Mouse (Mus musculus): ENCODE data around the gene Dop1b.

The Dop1b gene

DNA sequence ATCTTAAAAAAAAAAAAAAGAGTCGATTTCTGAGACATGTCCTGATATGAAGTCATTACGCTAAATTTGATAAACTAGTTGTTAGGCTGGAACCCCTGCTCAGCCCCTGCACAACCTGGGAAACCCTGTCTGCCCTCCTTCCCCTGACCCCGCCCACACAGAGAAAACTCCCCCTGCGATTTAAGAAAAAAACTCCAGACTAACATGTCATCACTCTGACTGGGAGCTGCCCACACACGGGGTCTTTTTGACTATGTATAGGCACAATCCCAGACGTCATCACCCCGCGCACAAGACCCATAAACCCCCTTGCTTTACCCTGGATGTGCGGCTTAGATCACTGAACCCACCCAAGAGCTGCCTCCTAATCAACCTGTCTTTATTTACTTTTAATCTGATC is 118.4 kb downstream of the Dop1b start:
- DNase-seq (ENCODE audit: low spot score), result no peak

DNA sequence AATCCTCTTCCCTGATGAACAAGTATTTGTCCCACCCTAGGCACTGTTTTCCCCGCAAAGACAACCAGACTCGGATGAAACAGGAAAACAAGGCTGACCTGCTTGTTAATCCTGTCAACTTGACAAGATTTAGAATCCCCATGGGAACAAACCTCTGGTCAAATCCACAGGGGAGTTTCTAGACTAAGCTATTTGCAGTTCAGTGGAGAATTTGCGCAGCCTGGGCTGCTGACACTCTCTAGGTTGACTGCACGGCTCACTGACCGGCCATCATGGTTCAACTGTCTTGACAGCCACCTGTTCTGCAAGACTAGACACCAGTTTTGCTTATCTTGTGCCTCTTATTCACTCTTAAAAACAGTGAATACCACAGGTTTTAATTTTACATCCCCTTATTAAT is 119.2 kb downstream of the Dop1b start:
- DNase-seq (ENCODE audit: low spot score), result no peak

DNA sequence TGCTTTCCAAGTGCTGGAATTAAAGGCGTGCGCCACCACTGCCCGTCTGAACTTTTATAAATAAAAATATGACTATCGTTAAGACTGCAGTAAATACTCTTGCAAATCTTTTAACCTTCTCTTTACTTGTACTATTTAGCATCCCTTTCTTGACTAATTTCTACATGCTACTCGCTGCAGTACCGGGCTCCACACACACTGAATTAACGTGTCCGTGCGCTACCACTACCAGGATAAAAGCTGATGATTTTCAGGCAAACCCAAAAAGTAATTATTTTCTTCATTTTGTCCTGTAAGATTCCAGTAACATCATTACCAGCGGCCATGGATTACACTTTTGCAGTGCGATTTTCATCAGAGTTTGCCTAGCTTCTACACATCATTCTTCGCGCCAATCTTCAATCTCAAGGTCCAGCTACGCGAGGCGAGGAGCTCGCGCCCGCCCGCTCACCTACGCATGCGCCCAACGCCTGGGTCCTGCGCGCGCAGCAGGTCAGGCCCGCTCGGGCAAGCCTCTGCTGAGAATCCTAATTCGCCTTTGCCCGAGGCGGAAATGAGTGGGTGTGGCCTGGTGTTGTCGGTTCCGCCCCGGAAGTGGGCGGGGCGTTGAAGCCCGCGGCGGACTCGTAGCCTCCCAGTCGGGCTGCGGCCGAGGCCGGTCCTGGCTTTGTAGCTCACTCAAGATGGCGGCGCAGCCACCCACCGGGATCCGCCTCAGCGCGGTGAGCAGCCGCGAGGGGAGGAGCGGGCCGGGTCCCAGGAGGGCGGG is 120.1 kb downstream of the Dop1b start, which contains the start of gene Morc3:
Morc3 (plus strand) TSS at position 495 of the 769 bp plus-strand sequence.
- peak; percentile 100 for DNase-seq (ENCODE audit: low spot score)

DNA sequence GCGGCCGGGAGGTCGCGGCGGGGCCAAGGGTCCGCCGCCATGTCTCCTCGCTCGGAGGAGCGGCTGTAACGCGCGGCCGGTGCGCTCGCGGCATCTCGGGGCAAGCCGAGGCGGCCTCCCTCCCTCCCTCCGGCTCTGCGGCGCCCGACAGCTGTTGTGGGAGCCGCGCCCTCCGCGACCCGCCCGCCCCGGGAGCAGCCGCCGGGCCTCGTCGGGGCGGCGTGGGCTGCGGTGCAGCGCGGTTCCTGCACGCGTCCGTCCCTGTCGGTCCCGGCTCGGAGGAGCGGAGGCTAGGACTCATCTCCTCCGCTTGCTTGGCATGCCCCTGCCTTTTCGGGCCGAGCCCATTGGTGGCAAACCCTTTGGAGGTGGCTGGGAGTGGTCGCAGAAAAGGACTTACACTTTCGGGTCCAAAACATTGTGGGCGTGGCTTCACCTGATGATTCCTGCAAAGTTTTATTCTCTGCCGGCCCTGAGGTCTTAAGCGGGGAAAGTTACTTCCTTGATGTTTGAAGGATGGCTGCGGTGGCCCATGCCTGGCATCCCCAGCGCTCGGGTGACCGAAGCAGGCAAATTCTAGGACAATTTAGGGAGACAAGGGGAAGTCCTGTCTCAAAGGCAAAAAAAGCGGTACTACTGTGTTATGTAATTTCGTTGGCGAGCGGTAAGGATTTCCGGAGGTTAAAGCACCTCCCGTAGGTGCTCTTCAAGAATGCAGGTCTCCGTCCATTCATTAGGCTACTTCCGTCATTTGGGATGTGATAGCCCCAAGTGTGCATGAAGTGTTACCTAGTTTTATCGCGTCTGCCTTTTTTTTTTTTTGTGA is 121.0 kb downstream of the Dop1b start:
- DNase-seq (ENCODE audit: low spot score), result peak; percentile 47

DNA sequence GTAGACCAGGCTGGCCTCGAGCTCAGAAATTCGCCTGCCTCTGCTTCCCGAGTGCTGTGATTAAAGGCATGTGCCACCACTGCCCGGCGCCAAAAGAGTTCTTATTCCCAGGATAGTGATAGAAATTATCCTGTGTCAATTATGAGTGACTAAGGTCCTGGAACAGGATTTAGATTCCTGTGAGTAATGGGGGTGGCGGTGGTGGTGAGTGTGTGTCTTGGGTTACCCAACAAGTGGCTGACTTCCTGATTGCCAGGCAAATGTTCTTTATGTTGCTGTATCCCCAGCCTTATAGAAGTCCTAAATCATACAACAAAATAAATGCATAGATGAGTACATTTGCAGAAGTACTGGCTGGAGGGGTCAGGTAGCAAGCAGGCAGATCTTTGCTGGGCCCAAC is 121.8 kb downstream of the Dop1b start:
- no peak for DNase-seq (ENCODE audit: low spot score)

DNA sequence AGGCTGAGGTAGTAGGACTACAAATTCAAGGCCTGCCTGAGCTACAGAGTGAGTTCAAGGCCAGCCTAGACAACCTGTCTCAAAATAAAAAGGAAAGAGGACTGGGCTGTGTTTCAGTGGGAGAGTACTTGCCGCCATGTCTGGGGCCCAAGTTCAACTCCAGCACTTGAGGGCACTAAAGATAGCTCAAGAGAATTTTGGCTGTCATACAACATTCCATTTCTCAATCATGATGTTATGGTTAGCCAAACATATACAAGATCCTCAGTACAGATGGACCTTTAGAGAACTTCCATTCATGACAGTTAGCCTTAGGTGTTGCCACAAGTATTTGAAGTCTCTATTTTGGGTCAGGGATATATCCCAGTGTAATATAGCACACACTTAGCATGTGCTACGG is 122.4 kb downstream of the Dop1b start:
- no peak for DNase-seq (ENCODE audit: low spot score)

DNA sequence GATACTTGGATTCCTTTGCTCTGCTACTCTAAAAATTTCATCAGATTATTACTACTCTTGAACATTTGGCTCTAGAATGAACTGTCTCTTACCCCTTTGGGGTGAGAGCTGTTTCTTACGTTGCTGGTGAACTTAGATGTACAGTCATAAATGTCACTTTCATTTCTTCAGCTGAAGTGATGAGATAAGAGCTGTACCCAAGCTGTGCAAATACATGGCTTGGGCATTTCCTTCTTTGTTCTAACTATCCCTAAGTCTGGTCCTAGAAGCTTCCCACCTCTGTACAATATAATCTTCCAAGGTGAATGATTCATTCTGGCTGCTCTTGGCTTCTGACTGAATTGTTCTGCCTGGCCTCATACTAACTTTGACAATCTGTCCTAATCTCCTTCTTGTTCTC is 127.3 kb downstream of the Dop1b start:
- DNase-seq (ENCODE audit: low spot score), result no peak

DNA sequence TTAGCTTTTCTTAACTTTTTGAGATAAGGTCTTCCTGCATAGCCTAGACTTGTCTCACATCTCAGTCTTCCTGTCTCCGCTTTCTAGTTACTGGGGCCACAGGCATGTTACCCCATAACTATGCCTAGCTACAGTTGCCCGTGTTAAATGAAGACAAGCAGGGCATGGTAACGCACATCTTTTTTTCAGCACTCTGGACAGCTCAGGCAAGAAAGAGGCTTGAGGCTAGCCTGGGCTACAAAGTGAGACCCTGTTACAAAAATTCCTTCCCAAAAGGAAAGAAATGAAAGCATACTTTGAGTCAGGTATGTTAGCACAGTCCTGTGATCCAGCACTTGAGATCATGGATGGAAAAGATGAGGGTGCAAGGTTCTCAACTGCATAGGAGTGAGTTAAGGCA is 138.8 kb downstream of the Dop1b start:
- DNase-seq (ENCODE audit: low spot score), result no peak

DNA sequence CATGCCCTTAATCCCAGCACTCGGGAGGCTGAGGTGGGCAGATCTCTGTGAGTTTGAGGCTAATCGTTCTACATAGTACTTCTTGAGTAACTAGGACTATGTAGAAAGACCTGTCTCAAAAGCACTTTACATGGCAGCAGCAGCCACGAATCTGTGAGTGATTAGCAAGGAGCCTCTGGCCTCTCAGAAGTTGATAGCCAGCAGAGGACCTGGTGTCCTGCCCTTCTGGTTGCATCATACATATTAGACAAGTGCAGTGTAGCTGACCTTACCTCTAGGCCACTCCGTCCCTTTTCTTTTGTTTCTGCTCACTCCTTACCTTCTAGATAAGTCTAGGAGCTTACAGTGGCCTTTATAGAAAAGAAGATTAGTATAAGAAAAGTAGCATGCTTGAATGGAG is 148.3 kb downstream of the Dop1b start:
- DNase-seq (ENCODE audit: low spot score), result no peak

Data from urinary bladder, postnatal 14 days (tissue).